Mouse (Mus musculus) 3T3-L1 (cell line): Measurements from ENCODE around the gene Akr1b3.

Experiments
- DNase-seq: peaks from one replicate; pipeline ENCODE4 v3.0.0-alpha.2; 2015; ENCODE audit warnings: low read depth, low spot score

Akr1b3 gene

DNA sequence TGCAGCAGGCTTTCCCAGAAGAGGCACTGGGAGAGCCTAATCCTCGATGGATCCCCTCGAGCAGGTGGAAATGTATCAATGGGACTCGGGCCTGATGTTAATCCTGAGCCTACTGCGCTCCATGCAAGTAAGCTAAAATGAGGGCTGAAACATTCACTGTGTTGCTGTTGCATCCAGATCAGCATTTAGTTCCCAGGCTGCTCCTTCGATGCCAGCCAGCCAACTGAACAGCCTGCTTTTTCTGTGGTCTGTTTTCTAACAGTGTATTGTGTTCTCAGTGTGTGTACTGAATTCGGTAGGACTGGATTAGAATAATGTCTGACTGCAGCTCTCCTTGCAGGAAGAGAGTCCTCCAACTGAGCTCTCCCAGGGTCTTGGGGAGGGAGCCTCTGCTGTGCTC is 46.6 kb downstream of the Akr1b3 start:
- DNase-seq = no peak

DNA sequence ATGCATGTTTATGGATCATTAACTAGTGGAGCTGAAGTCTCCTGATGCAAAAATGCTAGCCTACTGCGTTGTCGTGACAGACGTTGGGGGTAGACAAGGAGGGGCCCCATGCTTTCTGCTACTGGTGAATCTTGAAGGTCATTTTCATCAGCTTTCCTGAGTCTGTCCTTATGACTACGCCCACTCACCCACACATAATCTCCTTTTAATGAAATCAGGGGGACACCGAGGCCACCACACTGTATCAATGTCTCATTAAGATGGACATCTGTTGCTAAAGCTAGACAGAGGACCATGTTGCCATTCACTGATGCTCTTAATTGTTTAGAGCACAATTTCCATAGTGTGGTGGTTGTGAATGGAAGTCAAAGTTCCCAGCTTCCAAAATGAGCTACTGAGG is 58.7 kb downstream of the Akr1b3 start:
- DNase-seq = no peak
